Mouse (Mus musculus): Measurements from ENCODE around the gene Sh2d3c. TPM values are rescaled to one million over a fixed set of nuclear protein-coding genes. Genes with fewer than 3 reads are reported as not detected.

Gene Sh2d3c
- polyA plus RNA-seq, 2 experiments from 2014 or later, result 62.2 to 84.6 TPM

DNA sequence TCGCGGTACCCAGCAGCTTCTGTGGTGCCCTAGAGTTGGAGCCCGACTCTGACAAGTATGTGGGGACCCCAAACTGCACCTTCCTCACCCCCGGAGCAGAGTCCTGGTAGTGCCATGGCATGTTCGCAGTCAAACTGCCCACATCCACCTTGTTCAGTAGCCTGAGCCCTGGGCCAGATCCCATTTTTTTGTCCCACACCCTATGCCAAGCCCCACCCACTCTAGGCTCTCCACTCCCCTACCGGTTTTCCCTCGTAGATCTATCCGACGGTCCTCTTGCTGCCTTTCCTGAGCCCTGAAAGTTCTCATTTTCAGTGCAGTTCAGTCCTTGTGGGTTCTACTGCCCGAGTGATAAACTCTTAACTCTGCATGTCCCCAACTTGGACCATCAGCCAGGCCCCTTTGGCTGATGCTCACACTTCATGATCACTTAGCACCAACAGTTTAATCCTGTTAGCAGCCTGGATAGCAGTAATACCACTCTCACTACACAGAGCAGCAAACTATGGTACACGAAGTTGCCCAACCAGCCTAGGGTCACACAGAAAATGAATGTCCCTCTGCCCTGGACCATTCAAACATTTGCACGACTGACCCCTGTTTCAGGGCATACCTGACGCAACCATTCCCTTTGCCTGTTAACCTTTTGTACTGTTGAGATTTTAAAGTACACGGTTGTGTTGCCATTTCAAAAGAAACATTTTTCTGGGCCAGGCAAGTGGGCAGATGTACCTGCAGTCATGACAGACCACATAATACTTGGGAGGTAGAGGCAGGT, 19.7 kb upstream of the Sh2d3c start:
- ATAC-seq, result no peak

- no peak for ATAC-seq
Measured at GRCm38 (mm10) chr2:32703046-32703445, 17.8 kb upstream of the Sh2d3c start.

GRCm38 (mm10) chr2:32704021-32704421, 16.8 kb upstream of the Sh2d3c start, which contains the start of gene Fpgs:
Gene Fpgs, minus strand, starts transcription at chr2:32704145.
- ATAC-seq, result no peak

GRCm38 (mm10) chr2:32705018-32705417, 15.8 kb upstream of the Sh2d3c start:
- ATAC-seq, result no peak

GRCm38 (mm10) chr2:32706971-32707370, 13.9 kb upstream of the Sh2d3c start:
- ATAC-seq, result no peak

DNA sequence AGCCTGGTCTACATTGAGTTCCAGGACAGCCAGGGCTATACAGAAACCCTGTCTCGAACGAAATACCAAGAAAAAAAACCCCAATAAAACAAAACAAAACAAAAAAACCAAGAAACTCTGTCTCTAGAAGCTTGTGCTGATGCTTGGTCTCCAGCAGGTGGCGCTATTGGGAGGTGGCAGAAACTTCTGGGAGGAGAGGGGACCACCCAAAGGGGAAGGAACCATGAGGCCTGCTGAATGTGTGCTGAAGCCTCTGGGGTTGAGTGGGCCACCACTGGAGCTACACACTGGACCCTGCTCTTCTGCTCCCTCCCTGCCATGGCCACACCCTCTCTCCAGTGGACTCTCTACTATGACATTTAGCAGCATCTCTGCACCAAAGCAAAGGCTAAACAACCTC, 12.2 kb upstream of the Sh2d3c start:
- no peak for ATAC-seq

DNA sequence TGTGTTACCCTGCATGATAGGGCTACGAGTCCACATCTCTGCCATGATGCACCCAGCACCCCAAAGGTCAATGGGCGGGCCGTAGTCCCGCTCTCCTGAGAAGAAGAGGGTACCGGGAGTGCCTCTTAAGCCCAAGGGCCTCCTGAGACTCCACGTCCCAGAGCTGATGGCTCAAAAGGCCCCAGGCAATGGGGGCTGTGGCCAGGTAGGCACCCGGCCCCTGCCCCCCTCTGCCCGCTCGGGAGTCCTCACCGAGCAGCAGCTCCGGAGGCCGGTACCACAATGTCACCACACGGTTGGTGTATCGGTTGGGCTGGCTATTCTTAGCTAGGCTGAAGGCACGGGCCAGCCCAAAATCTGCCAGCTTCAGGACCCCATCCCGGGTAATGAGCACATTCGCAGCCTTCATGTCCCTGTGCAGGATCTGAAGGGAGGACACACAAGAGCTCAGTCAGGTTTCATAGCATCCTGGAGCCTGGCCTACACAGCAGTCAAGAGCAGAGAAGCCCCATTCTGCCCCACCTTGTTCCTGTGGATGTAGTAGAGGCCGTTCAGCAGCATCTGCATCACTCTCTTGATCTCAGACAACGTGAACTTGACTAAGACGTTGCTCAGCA, 11.2 kb upstream of the Sh2d3c start:
- ATAC-seq, result no peak

DNA sequence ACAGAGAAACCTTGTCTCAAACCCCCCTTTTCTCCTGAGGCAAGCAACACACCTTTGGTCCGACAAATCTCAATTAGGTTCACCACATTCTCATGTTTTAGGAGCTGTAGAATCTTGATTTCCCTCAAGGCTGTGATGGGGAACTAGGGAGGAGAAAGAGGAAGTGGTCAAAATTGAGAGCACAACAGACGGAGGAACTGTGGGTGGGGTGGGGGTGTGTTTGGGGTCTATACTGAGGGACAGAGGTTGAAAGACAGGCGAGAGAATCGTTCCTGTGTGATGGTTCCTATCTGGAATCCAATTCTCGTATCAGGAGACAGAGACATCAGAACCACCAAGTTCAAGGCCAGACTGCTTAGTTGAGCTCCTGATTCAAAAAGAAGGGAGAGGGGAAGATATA, 10.4 kb upstream of the Sh2d3c start:
- no peak for ATAC-seq

GRCm38 (mm10) chr2:32711301-32712056, 9.4 kb upstream of the Sh2d3c start:
- no peak for ATAC-seq

- ATAC-seq, result no peak
Measured at GRCm38 (mm10) chr2:32712108-32712551, 8.7 kb upstream of the Sh2d3c start.

DNA sequence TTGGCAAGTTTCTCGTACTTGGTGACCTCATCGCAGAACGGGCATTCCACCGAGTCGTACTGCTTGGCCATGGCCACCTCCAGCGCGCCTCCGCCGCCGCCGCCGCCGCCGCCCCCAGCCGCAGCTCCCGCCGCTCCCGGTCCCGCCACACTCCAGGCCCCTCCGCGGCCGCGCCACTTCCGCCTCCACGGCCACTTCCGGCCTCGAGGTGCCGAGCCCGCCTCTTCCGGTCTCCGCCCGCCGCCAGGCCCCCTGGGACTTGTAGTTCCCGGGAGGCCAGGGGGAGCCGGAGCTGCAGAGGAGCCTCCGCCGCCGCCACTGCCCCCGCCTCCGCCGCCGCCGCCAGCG, 8.3 kb upstream of the Sh2d3c start:
- peak; percentile 41 for ATAC-seq

DNA sequence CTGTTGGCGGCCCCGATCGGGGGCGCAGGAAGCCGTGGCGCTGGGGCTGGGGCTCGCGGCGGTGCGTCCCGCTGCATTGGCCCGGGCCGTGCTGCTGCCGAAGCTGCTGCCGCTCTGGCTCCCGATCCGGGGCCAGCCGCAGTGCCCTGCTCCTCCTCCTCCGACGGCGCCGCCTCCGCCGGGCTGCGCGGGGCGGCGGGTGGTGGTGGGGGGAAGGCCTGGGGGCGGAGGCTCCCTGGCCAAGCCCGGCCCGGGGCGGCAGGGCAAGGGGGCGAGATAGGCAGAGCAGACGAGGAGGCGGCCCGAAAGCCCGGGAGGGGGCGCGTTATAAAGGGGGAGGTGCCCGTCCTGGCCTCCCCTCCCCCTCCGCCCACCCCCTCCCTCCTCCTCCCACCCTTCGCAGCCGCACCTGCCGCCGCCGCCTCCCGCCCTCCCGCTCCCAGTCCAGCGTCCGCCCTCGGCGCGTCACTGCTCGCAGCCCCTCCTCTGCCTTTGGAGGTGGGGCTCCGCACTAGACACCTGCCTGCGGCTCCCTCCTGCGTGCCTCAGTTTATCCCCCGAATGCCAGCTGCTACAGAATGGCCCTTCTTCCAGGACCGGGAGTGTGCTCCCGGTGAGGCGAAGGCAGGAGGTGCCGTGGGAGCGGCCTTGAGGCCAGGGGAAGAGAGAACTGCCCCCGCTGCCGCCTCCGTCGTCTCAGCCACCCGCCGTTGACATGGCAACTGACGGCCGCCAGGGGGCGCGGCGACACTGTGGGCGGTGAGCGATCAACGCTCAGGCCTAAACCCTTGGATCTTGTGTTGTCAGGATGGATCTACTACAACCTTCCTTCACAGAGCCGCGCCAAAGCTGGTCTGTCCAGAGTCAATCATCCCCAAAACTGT, 7.7 kb upstream of the Sh2d3c start, which contains the start of gene Cdk9:
Gene Cdk9 (minus strand): TSS at position 143 of the 884 bp plus-strand sequence.
- peak; percentile 52 for ATAC-seq

DNA sequence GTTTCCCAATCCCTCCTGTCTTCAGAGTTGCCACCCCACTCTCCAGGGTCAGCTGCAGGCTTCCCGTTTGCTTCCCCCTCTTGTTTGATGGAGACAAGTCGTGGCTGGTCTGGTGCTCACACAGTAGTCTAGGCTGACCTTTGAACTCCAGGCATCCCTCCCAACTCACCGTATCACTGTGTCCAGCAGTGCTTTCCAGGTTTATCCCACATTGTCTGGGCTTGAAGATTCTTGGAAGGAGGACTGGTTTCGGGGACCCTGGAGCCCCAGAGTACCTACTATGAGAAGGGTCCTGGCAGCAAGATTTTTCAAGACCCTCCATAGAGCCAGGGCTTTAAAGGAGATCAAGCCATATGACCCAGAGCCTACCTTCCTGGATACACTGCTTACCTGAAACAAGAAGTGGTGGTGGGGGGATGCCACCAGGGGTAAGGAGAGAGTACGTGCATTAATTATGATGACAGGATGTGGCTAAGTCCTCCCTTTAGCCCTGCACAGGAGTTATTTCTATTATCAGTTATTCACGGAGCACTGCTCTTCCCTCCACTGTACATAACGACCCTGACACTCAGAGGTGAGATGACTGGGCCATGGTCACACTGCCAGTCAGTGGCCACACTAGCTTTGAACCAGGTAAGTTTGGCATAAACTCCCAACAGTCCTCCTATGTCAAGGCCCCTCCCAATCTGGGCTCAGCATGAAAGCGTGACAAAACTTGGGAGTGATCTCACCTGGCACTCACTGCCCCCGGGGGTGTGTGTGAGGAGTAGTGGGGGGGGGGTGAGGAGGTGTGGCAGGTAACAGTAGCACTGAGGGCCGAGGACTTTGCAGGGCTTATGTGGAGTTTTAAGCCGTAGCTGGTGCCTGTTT, 6.5 kb upstream of the Sh2d3c start:
- peak; percentile 37 for ATAC-seq

GRCm38 (mm10) chr2:32714987-32715425, 5.8 kb upstream of the Sh2d3c start:
- peak; percentile 53 for ATAC-seq

DNA sequence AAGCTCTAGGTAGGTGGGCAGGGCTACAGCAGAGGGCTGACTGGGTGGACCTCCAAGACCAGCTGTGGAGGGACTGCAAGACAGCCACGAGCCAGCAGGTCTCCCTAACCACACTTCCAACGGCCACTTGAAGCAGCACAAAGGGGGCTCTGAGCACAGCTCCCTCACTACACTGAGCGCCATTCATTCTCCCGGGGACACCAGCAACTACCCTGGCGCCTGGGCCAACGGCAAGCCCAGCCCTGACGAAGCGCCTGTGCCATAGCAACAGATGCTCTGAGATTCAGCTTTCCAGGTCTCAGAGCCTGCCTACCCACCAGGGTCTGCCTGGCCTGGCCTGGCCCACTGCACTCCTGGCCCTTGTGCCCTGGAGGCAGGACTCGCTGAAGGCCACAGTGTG, 2.1 kb upstream of the Sh2d3c start:
- ATAC-seq, result no peak

GRCm38 (mm10) chr2:32720053-32720452, 802 bp upstream of the Sh2d3c start:
- ATAC-seq, result no peak

DNA sequence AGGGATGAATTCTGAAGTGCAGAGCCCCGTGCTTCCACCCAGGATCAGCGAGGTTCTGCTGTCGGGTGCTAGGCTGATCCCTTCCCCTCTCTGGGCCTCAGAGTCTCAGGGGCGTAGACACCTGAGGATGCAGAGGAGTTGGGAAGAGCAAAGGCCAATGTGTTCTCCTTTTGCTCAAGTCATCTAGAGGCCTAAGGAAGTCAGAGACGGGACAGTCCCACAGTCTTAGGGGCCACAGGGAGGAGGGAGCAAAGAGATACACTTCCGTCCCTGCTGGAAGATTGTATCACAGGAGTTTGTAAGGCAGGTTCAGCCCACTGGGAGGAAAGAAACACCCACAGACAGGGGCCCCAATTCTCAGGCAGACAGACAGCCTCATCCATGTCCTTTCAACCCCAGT, 1.2 kb downstream of the Sh2d3c start:
- peak; percentile 57 for ATAC-seq

- no peak for ATAC-seq
Measured at GRCm38 (mm10) chr2:32722581-32722980, 1.7 kb downstream of the Sh2d3c start.

DNA sequence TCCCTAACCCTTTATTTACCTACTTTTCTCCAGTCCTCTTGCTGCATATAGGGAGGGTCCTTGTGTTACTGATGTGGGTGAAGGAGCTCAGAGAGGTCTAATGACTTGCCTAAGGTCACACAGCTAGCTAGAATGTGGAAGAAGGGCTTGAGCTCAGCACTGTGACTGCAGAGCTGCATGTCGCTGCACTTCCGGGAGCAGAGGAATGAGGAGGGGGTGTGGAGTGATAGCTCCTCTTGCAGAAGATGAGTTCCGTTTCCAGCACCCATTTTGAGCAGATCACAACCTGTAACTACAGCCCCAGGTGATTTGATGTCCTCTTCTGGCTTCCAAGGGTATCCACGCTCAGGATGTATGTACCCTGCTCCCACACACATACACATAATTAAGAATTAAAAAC, 3.3 kb downstream of the Sh2d3c start:
- no peak for ATAC-seq

DNA sequence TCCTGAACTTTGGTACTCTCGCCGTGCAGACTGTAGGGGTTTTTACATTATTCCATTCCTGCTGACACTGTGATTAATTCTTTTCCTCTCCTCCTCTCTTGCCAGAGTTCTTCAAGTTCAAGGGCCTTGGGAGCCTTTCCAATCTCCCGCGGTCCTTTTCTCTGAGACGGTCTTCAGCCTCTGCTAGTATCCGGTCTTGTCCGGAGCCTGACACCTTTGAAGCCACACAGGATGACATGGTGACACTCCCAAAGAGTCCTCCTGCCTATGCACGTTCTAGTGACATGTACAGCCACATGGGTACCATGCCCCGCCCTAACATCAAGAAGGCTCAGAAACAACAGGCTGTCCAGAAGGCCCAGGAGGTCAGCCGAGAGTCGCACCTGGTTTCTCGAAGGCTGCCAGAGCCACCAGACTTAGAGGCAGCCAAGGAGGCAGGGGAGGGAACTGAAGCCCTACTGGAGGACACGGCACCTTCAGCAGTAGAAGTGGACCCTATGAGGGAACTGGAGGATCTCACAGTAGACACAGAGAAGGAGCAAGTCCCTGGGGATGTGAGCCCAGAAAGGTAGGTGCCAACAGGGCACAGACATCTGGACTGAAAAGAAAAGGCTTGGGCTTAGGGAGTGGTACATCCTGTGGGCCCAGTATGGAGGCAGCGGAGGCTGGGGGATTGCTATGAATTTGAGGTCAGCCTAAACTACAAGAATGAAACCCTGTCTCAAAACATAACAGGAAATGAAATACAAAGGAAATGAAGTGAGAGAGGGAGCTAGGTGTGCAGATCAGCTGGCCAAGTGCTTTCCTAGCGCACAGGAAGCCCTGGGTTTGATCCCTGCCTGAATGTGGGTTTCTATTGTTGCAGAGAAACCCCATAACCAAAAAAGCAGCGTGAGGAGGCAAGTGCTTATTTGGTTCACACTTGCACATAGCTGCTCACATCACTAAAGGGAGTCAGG, 4.3 kb downstream of the Sh2d3c start:
- ATAC-seq, result peak; percentile 74

Measured in activated CD4-positive, CD25-positive, alpha-beta regulatory T cell, adult 4 months (primary cell).